In the genomic region with DNA sequence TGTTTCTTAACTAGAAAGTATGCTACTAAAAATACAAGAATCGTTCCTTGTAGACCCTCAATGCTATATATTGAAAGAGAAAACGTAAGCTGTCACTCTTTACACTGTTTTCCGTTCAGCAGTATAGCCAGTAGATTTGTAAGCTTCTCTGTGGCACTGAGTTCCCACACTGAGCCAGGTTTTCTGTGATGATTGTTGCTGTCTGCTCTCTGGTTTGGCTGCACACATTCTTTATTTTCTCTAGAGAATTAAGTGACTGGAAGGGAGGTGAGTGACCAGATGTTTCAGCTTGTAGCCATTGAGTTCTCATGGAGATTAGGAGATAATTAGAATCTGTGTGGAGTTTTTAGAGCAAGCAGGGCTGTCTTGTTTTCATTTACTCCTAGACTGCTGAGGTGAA, we compare ENCODE assay signal across 14 mouse cellular contexts. TPM values are rescaled to one million over a fixed set of nuclear protein-coding genes. Genes with fewer than 3 reads are reported as not detected.
DNase-seq lines count a peak whose midpoint lies in the region; ATAC-seq and TF ChIP-seq lines count a peak whose summit lies in the region.
"Had no signal": no experiment of that assay in that cellular context is flagged by ENCODE, and none has a peak within 500 bp of the region (broad histone marks: within the 10 kb centered on the region; RNA-seq: fewer than 3 reads in every experiment).

No protein-coding gene starts in this region.

- dilution Hi-C loops in CH12.LX (cut with MboI; ENCODE audit: extremely low pct_ligation_motif_present, extremely low pct_unique_long_range_greater_than_20kb, low sequenced_read_pairs), result no loop called here

- no peak for TF ChIP-seq RAD21 in CH12.LX (IDR thresholded peaks at IDR 0.05; ENCODE audit: low read depth, low read length)

- peaks cover 26% of the 10 kb centered on the region for H3K4me1 ChIP-seq in hindbrain, embryonic 15.5 days (replicated peaks)
- H3K4me1 ChIP-seq in hindbrain, embryonic 12.5 days, result peaks cover 19% of the 10 kb centered on the region
- peaks cover 0 to 29% of the 10 kb centered on the region in 2 experiments; a peak in 3 of 4 replicates for H3K4me1 ChIP-seq in CH12.LX (ENCODE audit: control insufficient read depth in 1 of 2, insufficient read depth in 2 of 2)
- peaks cover 25% of the 10 kb centered on the region for H3K4me1 ChIP-seq in forebrain, embryonic 16.5 days (replicated peaks; ENCODE audit: control insufficient read depth, insufficient read depth, low read length)

- H3K79me2 ChIP-seq in CH12.LX (replicated peaks; ENCODE audit: control insufficient read depth, extremely low read depth, insufficient read depth, poor library complexity, severe bottlenecking), result peaks cover 40% of the 10 kb centered on the region

- ATAC-seq in hindbrain, embryonic 15.5 days (ENCODE audit: low FRiP score, low read depth), result no peak
- ATAC-seq in hindbrain, embryonic 12.5 days (ENCODE audit: low FRiP score), result no peak
- no peak for ATAC-seq in forebrain, embryonic 16.5 days
- ATAC-seq: hindbrain, postnatal 0 days had no signal

- no peak for TF ChIP-seq EP300 in CH12.LX (IDR thresholded peaks at IDR 0.05; ENCODE audit: low read length)

- in situ Hi-C loops in CH12.LX (cut with MboI; ENCODE audit: low pct_ligation_motif_present, low pct_unique_long_range_greater_than_20kb, low sequenced_read_pairs), result loop anchor here (10.0 kb wide), 1 partner anchor 95 kb away; no protein-coding TSS in a partner anchor

- H3K27me3 ChIP-seq in hindbrain, embryonic 15.5 days, result no peaks in the 10 kb centered on the region
- peaks cover 3% of the 10 kb centered on the region; the same call in 1 of the 2 replicates for H3K27me3 ChIP-seq in hindbrain, embryonic 12.5 days
- H3K27me3 ChIP-seq in CH12.LX (replicated peaks), result no peaks in the 10 kb centered on the region
- H3K27me3 ChIP-seq in forebrain, embryonic 16.5 days (replicated peaks; ENCODE audit: control insufficient read depth, insufficient read depth, low read length), result no peaks in the 10 kb centered on the region
- H3K27me3 ChIP-seq: embryonic facial prominence, embryonic 15.5 days had no signal

- no peak for TF ChIP-seq CTCF in CH12.LX (conservative IDR thresholded peaks at IDR 0.05 in 1 of 2, IDR thresholded peaks at IDR 0.05 in 1 of 2; ENCODE audit: low read depth in 2 of 2, low read length in 2 of 2)

- TF ChIP-seq POLR2A in CH12.LX (IDR thresholded peaks at IDR 0.05; ENCODE audit: low read depth, low read length), result no peak

- no peaks in the 10 kb centered on the region for H3K9me3 ChIP-seq in hindbrain, embryonic 15.5 days
- H3K9me3 ChIP-seq in hindbrain, embryonic 12.5 days (replicated peaks), result no peaks in the 10 kb centered on the region
- H3K9me3 ChIP-seq in CH12.LX (replicated peaks; ENCODE audit: low read length), result peaks cover 5% of the 10 kb centered on the region
- H3K9me3 ChIP-seq in forebrain, embryonic 16.5 days (ENCODE audit: control insufficient read depth, low read length), result no peaks in the 10 kb centered on the region
- H3K9me3 ChIP-seq: embryonic facial prominence, embryonic 15.5 days had no signal

- H3K36me3 ChIP-seq in hindbrain, embryonic 15.5 days, result no peaks in the 10 kb centered on the region
- no peaks in the 10 kb centered on the region for H3K36me3 ChIP-seq in hindbrain, embryonic 12.5 days
- peaks cover 0 to 23% of the 10 kb centered on the region in 2 experiments for H3K36me3 ChIP-seq in CH12.LX (replicated peaks in 1 of 2; ENCODE audit: control insufficient read depth in 1 of 2, insufficient read depth in 1 of 2, low read length in 1 of 2)
- H3K36me3 ChIP-seq in forebrain, embryonic 16.5 days (ENCODE audit: control insufficient read depth, insufficient read depth), result no peaks in the 10 kb centered on the region
- H3K36me3 ChIP-seq: embryonic facial prominence, embryonic 15.5 days had no signal

- H3K27ac ChIP-seq in hindbrain, embryonic 15.5 days (replicated peaks), result no peak overlapping the region
- H3K27ac ChIP-seq in hindbrain, embryonic 12.5 days, result no peak overlapping the region
- H3K27ac ChIP-seq in CH12.LX (ENCODE audit: insufficient read depth, low read depth), result no peak overlapping the region
- H3K27ac ChIP-seq in forebrain, embryonic 16.5 days (ENCODE audit: low read length), result no peak overlapping the region
- H3K27ac ChIP-seq: embryonic facial prominence, embryonic 15.5 days; hindbrain, postnatal 0 days; stomach, postnatal 0 days had no signal

- WGBS in hindbrain, embryonic 15.5 days, result 57% methylated on average over 3 of the region's 3 CpGs
- WGBS in hindbrain, embryonic 12.5 days, result 50% methylated on average over 3 of the region's 3 CpGs
- 35% methylated on average over 3 of the region's 3 CpGs for WGBS in forebrain, embryonic 16.5 days

- DNase-seq in embryo, embryonic 10.5 days (ENCODE audit: low spot score), result peak; percentile 32
- DNase-seq in embryo, embryonic 9.5 days (ENCODE audit: extremely low spot score), result no peak
- DNase-seq in CH12.LX (ENCODE audit: extremely low read depth), result no peak
- no peak for DNase-seq in layer of hippocampus, postnatal 25 days (ENCODE audit: extremely low spot score in 1 of 2, low spot score in 1 of 2)
- DNase-seq in kidney, postnatal 10 days, result no peak
- DNase-seq: adrenal gland, postnatal 10 days; kidney, postnatal 25 days; lung, adult 18-20 months had no signal

- no peak overlapping the region for H3K9ac ChIP-seq in hindbrain, embryonic 15.5 days
- H3K9ac ChIP-seq in hindbrain, embryonic 12.5 days, result no peak overlapping the region
- H3K9ac ChIP-seq in CH12.LX (ENCODE audit: insufficient read depth, low read depth), result peak overlapping the region; percentile 56; the same call in 1 of the 2 replicates
- 0 out of 2 replicates have a peak overlapping the region, but pooled peaks have one; percentile 19 for H3K9ac ChIP-seq in forebrain, embryonic 16.5 days (replicated peaks; ENCODE audit: low read depth, low read length)
- H3K9ac ChIP-seq: embryonic facial prominence, embryonic 15.5 days had no signal

- 0 out of 2 replicates have a peak overlapping the region, but pooled peaks have one; percentile 5 for H3K4me2 ChIP-seq in hindbrain, embryonic 15.5 days
- no peak overlapping the region for H3K4me2 ChIP-seq in hindbrain, embryonic 12.5 days (replicated peaks)
- peak overlapping the region; percentile 69; the same call in 1 of the 2 replicates for H3K4me2 ChIP-seq in CH12.LX (ENCODE audit: insufficient read depth, low read depth, poor library complexity, severe bottlenecking)
- H3K4me2 ChIP-seq in forebrain, embryonic 16.5 days (ENCODE audit: low read length), result peak overlapping the region; percentile 52
- H3K4me2 ChIP-seq: embryonic facial prominence, embryonic 15.5 days had no signal

- no peak overlapping the region for H3K4me3 ChIP-seq in hindbrain, embryonic 15.5 days
- H3K4me3 ChIP-seq in hindbrain, embryonic 12.5 days, result no peak overlapping the region
- H3K4me3 ChIP-seq in CH12.LX (replicated peaks in 1 of 3; ENCODE audit: low read depth in 2 of 3, low read length in 2 of 3, poor library complexity in 1 of 3), result peak overlapping the region in 1 of 3 experiments; percentile 70
- peak overlapping the region; percentile 28 for H3K4me3 ChIP-seq in forebrain, embryonic 16.5 days (replicated peaks; ENCODE audit: low read length)
- H3K4me3 ChIP-seq: embryonic facial prominence, embryonic 15.5 days had no signal

TF ChIP-seq in CH12.LX, 34 proteins besides CTCF, POLR2A, EP300 and RAD21:
- TF ChIP-seq USF1 (IDR thresholded peaks at IDR 0.05; ENCODE audit: low read depth, low read length) (no peak), MAZ (IDR thresholded peaks at IDR 0.05; ENCODE audit: low read depth, low read length) (no peak), TBP (conservative IDR thresholded peaks at IDR 0.05; ENCODE audit: low read depth, low read length) (no peak), IRF4 (IDR thresholded peaks at IDR 0.05; ENCODE audit: low read depth, low read length) (no peak), ZC3H11A (IDR thresholded peaks at IDR 0.05; ENCODE audit: low read depth, low read length) (no peak), BHLHE40 (IDR thresholded peaks at IDR 0.05; ENCODE audit: low read depth, low read length) (no peak), USF2 (conservative IDR thresholded peaks at IDR 0.05; ENCODE audit: low read depth, low read length) (no peak)

RNA-seq across cellular contexts. Expression of gene Znrf2, which starts 3.0 kb away (rescaled TPM):
- polyA plus RNA-seq in hindbrain, embryonic 15.5 days (2015; fragmentation: Nextera tagmentation; extraction: Ambion mirVana), result 4.7 and 5.5 TPM in 2 replicates
- polyA plus RNA-seq in hindbrain, embryonic 12.5 days (2016; fragmentation: Nextera tagmentation; extraction: Ambion mirVana), result 3.9 and 4.1 TPM in 2 replicates
- total RNA-seq in CH12.LX (2012; rRNA removed) (18.3 and 21.6 TPM in 2 replicates), CH12.LX (2014; rRNA removed) (26.9 and 27.1 TPM in 2 replicates)
- 16.0 and 21.3 TPM in 2 replicates for polyA plus RNA-seq in CH12.LX (2012; ENCODE audit: insufficient read length, low read depth)
- polyA plus RNA-seq in forebrain, embryonic 16.5 days (2015; fragmentation: Nextera tagmentation; extraction: Ambion mirVana), result 19.5 and 23.2 TPM in 2 replicates
- total RNA-seq in layer of hippocampus, postnatal 25 days (2021), result 10 to 100 TPM; 24.4 TPM

Comparison
In these comparisons a context has a peak if more than half of its experiments do, and no peak if none do; other contexts are left out.
1. H3K9ac ChIP-seq: peak in CH12.LX (single experiment) and forebrain, embryonic 16.5 days (single experiment); none in hindbrain, embryonic 15.5 days (single experiment) and hindbrain, embryonic 12.5 days (single experiment).